Mouse (Mus musculus) left cerebral cortex, postnatal 36 days (tissue): Measurements from ENCODE around the gene Them5. TPM values are rescaled to one million over a fixed set of nuclear protein-coding genes. Genes with fewer than 3 reads are reported as not detected.
A peak's percentile ranks its signal among the peaks of the same experiment; 100 is the strongest.

ENCODE experiments used
- DNase-seq, 2 experiments: peaks; one replicate each; pipeline ENCODE4 v3.0.0; 2021 to 2022; ENCODE audit warnings: low spot score in 2 of 2, mixed read lengths in 1 of 2
- intact Hi-C: fragments of 180-260 bp; cut with DNase I; formaldehyde crosslinking; loops from one replicate; pipeline ENCODE4 v1.15.1; 2025
- total RNA-seq, 2 experiments: library from RNA; stranded (reverse); gene quantifications; 2 replicates each; pipeline ENCODE4 v1.2.3; 2021

The Them5 gene
- total RNA-seq: not detected

GRCm38 (mm10) chr3:94341959-94342422 is at the start of gene Them5:
Gene Them5 (plus strand): TSS chr3:94342099.
- DNase-seq: no peak
- intact Hi-C loops: no loop called here

GRCm38 (mm10) chr3:94305457-94305856 is 36.4 kb upstream of the Them5 start:
- no peak for DNase-seq
- intact Hi-C loops: no loop called here

GRCm38 (mm10) chr3:94306975-94307374 is 34.9 kb upstream of the Them5 start:
- intact Hi-C loops: no loop called here
- DNase-seq: no peak

GRCm38 (mm10) chr3:94309633-94310363 is 32.1 kb upstream of the Them5 start, which contains the start of gene Them4:
Gene Them4 (plus strand): TSS chr3:94310089.
- intact Hi-C loops: no loop called here
- DNase-seq: peak; percentile 88 to 89

GRCm38 (mm10) chr3:94310491-94310890 is 31.4 kb upstream of the Them5 start:
- intact Hi-C loops: no loop called here
- DNase-seq: no peak

- no peak for DNase-seq
- intact Hi-C loops: no loop called here
Observed at GRCm38 (mm10) chr3:94310911-94311310, 31.0 kb upstream of the Them5 start.

- no peak for DNase-seq
- intact Hi-C loops: no loop called here
Observed at GRCm38 (mm10) chr3:94311376-94311775, 30.5 kb upstream of the Them5 start.

GRCm38 (mm10) chr3:94328681-94329080 is 13.2 kb upstream of the Them5 start:
- intact Hi-C loops: no loop called here
- no peak for DNase-seq

GRCm38 (mm10) chr3:94334442-94334841 is 7.5 kb upstream of the Them5 start:
- no peak for DNase-seq
- intact Hi-C loops: no loop called here

GRCm38 (mm10) chr3:94338522-94338921 is 3.4 kb upstream of the Them5 start:
- intact Hi-C loops: no loop called here
- DNase-seq: no peak

GRCm38 (mm10) chr3:94342552-94342951 is 653 bp downstream of the Them5 start:
- DNase-seq: no peak
- intact Hi-C loops: no loop called here

- intact Hi-C loops: no loop called here
- DNase-seq: no peak
Observed at GRCm38 (mm10) chr3:94344182-94344581, 2.3 kb downstream of the Them5 start.

GRCm38 (mm10) chr3:94344897-94345296 is 3.0 kb downstream of the Them5 start:
- no peak for DNase-seq
- intact Hi-C loops: no loop called here

GRCm38 (mm10) chr3:94348146-94348545 is 6.2 kb downstream of the Them5 start:
- DNase-seq: no peak
- intact Hi-C loops: no loop called here

- intact Hi-C loops: loop anchor here (10.0 kb wide), 1 partner anchor 244 kb away; no protein-coding TSS in a partner anchor
- DNase-seq: no peak
Observed at GRCm38 (mm10) chr3:94360812-94361211, 18.9 kb downstream of the Them5 start.

- intact Hi-C loops: loop anchor here (10.0 kb wide), 1 partner anchor 243 kb away; no protein-coding TSS in a partner anchor
- DNase-seq: no peak
Observed at GRCm38 (mm10) chr3:94362138-94362537, 20.2 kb downstream of the Them5 start, which contains the start of gene C2cd4d. Gene C2cd4d (plus strand): TSS chr3:94362438.

GRCm38 (mm10) chr3:94363291-94364153 is 21.6 kb downstream of the Them5 start:
- peak in 1 of 2 experiments; percentile 49 for DNase-seq
- intact Hi-C loops: loop anchor here (10.0 kb wide), 1 partner anchor 241 kb away; no protein-coding TSS in a partner anchor

GRCm38 (mm10) chr3:94364154-94364526 is 22.2 kb downstream of the Them5 start:
- DNase-seq: no peak
- intact Hi-C loops: loop anchor here (10.0 kb wide), 1 partner anchor 241 kb away; no protein-coding TSS in a partner anchor

- DNase-seq: peak; percentile 75 to 82
- intact Hi-C loops: loop anchor here (2.0 to 10.0 kb wide), 3 partner anchors 46 to 238 kb away; partner anchors contain the start of genes Mrpl9, Oaz3 and Tdrkh
Observed at GRCm38 (mm10) chr3:94366761-94367160, 24.9 kb downstream of the Them5 start.

- intact Hi-C loops: loop anchor here (2.0 to 10.0 kb wide), 3 partner anchors 45 to 237 kb away; partner anchors contain the start of genes Mrpl9, Oaz3 and Tdrkh
- DNase-seq: no peak
Observed at GRCm38 (mm10) chr3:94367511-94367910, 25.6 kb downstream of the Them5 start.
